Mouse (Mus musculus): ENCODE results near the gene Slc5a5. TPM values are rescaled to one million over a fixed set of nuclear protein-coding genes. Genes with fewer than 3 reads are reported as not detected.

The Slc5a5 gene
- 0.64 and 0.89 TPM in 2 replicates for polyA plus RNA-seq (2012; rRNA removed)

GRCm38 (mm10) chr8:70892022-70892895 is at the start of gene Slc5a5:
Gene Slc5a5 (minus strand): TSS chr8:70892757.

GRCm38 (mm10) chr8:70905831-70906736 is 13.5 kb upstream of the Slc5a5 start, which contains the start of gene Map1s:
Gene Map1s (plus strand): TSS chr8:70905932.

GRCm38 (mm10) chr8:70897021-70897680 is 4.6 kb upstream of the Slc5a5 start, which contains the start of gene Rpl18a:
Gene Rpl18a (minus strand): TSS chr8:70897412.

GRCm38 (mm10) chr8:70873364-70873985 is 19.1 kb downstream of the Slc5a5 start, which contains the start of gene Ccdc124:
Gene Ccdc124 (minus strand): TSS chr8:70873935.

GRCm38 (mm10) chr8:70862824-70863641 is 29.5 kb downstream of the Slc5a5 start, which contains the start of gene Kcnn1:
Gene Kcnn1 (minus strand): TSS chr8:70863258.

GRCm38 (mm10) chr8:70839408-70840351 is 52.9 kb downstream of the Slc5a5 start, which contains the start of gene Arrdc2:
Gene Arrdc2 (minus strand): TSS chr8:70839720.

Other genes with a start within 250 kb of the Slc5a5 start
- gene Pgpep1, start 232.4 kb downstream of the Slc5a5 start, polyA plus RNA-seq (2012; rRNA removed), result 100 and 112 TPM in 2 replicates
- 179 and 190 TPM in 2 replicates for gene Lsm4, start 219.5 kb downstream of the Slc5a5 start, polyA plus RNA-seq (2012; rRNA removed)
- 689 and 1,003 TPM in 2 replicates for gene Jund, start 193.8 kb downstream of the Slc5a5 start, polyA plus RNA-seq (2012; rRNA removed)
- 0.03 TPM in 2 replicates for gene Iqcn, start 189.3 kb downstream of the Slc5a5 start, polyA plus RNA-seq (2012; rRNA removed)
- 0.60 and 0.89 TPM in 2 replicates for gene Gm3336, start 174.2 kb downstream of the Slc5a5 start, polyA plus RNA-seq (2012; rRNA removed)
- gene Pde4c, start 169.0 kb downstream of the Slc5a5 start, polyA plus RNA-seq (2012; rRNA removed), result 3.5 and 6.5 TPM in 2 replicates
- gene Rab3a, start 138.1 kb downstream of the Slc5a5 start, polyA plus RNA-seq (2012; rRNA removed), result 50.0 and 67.9 TPM in 2 replicates
- 210 and 274 TPM in 2 replicates for gene Mpv17l2, start 131.8 kb downstream of the Slc5a5 start, polyA plus RNA-seq (2012; rRNA removed)
- 322 and 352 TPM in 2 replicates for gene Pik3r2, start 116.0 kb downstream of the Slc5a5 start, polyA plus RNA-seq (2012; rRNA removed)
- 111 and 132 TPM in 2 replicates for gene Mast3, start 87.7 kb downstream of the Slc5a5 start, polyA plus RNA-seq (2012; rRNA removed)
- 1.1 and 1.5 TPM in 2 replicates for gene Il12rb1, start 84.3 kb downstream of the Slc5a5 start, polyA plus RNA-seq (2012; rRNA removed)
- gene Arrdc2, start 53.0 kb downstream of the Slc5a5 start, polyA plus RNA-seq (2012; rRNA removed), result 97.4 and 114 TPM in 2 replicates
- gene Kcnn1, start 29.5 kb downstream of the Slc5a5 start, polyA plus RNA-seq (2012; rRNA removed), result 7.1 and 9.1 TPM in 2 replicates
- 65.2 and 65.7 TPM in 2 replicates for gene Ccdc124, start 18.8 kb downstream of the Slc5a5 start, polyA plus RNA-seq (2012; rRNA removed)
- 10,537 and 11,448 TPM in 2 replicates for gene Rpl18a, start 4.7 kb upstream of the Slc5a5 start, polyA plus RNA-seq (2012; rRNA removed)
- 125 and 138 TPM in 2 replicates for gene Map1s, start 13.2 kb upstream of the Slc5a5 start, polyA plus RNA-seq (2012; rRNA removed)